Comparison of ENCODE assay signal across 1 mouse cellular context in the genomic region with DNA sequence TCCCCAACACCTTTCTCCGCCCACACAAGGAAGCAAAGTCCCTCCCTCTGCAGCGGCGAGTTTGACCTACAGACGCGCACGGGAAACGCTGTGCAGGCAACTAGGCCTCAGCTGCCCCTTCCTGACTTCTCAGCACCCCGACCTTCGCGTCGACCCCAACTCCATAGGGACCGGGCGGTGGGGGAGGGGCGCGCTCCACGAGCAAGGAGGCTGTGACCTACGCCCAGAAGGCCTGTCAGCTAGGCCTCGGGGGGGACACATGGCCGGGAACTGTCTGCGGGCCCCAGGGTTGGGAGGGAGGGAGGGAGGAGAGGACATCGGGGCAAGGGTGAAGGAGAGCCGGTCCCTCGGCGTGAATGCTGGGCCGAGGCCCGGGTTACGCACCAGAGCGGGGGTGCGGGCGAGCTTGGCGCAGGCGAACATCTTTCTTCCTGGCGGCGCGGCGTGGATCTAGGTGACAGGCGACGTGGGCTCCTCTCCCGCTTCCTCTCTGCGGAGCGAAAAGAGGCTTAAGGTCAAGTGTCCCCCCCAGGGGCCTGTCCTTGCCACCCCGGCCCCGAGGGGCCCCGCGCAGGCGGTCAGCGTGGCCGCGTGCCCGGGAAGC.
TF ChIP-seq lines count a peak whose summit lies in the region.

No protein-coding gene starts in this region.

TF ChIP-seq in C2C12, 6 proteins besides CTCF, POLR2A, EP300 and RAD21 (continued from another document):
- TF ChIP-seq CEBPB (IDR thresholded peaks at IDR 0.05; ENCODE audit: low read depth) = no peak
